23 mouse cellular contexts compared by ENCODE assay signal in the genomic region with DNA sequence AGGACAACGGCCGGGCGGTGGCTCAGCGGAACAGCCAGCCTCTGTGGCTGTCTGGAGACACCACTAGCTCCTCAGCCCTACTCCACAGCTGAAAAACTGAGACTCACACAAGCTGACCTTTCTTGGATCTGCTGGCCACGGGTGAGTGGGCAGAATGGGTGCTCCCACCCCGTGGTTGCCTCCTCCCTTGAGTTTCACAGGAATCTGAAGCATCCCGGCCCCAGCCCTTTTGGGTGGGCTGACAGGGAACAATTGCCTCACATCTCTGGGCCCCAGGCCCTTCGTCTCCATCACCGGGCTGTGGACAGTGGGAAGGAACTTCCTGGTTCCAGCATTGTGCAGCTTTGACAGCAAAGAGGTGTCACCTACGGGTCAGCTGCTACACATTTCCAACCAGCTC. TPM values are rescaled to one million over a fixed set of nuclear protein-coding genes. Genes with fewer than 3 reads are reported as not detected.
DNase-seq lines count a peak whose midpoint lies in the region; ATAC-seq and TF ChIP-seq lines count a peak whose summit lies in the region.
"Had no signal": no experiment of that assay in that cellular context is flagged by ENCODE, and none has a peak within 500 bp of the region (broad histone marks: within the 10 kb centered on the region; RNA-seq: fewer than 3 reads in every experiment).

No protein-coding gene starts in this region.

- H3K27me3 ChIP-seq in kidney, postnatal 0 days (ENCODE audit: insufficient read depth, low read length) = no peaks in the 10 kb centered on the region
- H3K27me3 ChIP-seq in lung, postnatal 0 days (replicated peaks; ENCODE audit: insufficient read depth, low read length) = no peaks in the 10 kb centered on the region
- H3K27me3 ChIP-seq: forebrain, embryonic 15.5 days; Patski had no signal

- no peak overlapping the region for H3K4me2 ChIP-seq in kidney, postnatal 0 days (ENCODE audit: low read length)
- no peak overlapping the region for H3K4me2 ChIP-seq in lung, postnatal 0 days (replicated peaks; ENCODE audit: low read depth, low read length)
- H3K4me2 ChIP-seq: forebrain, embryonic 15.5 days; heart, embryonic 11.5 days; heart, embryonic 15.5 days had no signal

- H3K4me3 ChIP-seq in gastrocnemius, adult 2 months = no peak overlapping the region
- no peak overlapping the region for H3K4me3 ChIP-seq in kidney, postnatal 0 days (replicated peaks; ENCODE audit: low read depth, low read length)
- H3K4me3 ChIP-seq in lung, postnatal 0 days (ENCODE audit: low read depth, low read length) = no peak overlapping the region
- H3K4me3 ChIP-seq: erythroblast, embryonic 14.5 days; forebrain, embryonic 15.5 days; heart, embryonic 15.5 days had no signal

- no peaks in the 10 kb centered on the region for H3K36me3 ChIP-seq in kidney, postnatal 0 days (ENCODE audit: insufficient read depth, low read length)
- H3K36me3 ChIP-seq in lung, postnatal 0 days (ENCODE audit: insufficient read depth, low read length) = no peaks in the 10 kb centered on the region
- H3K36me3 ChIP-seq: forebrain, embryonic 15.5 days; heart, embryonic 15.5 days had no signal

- WGBS in kidney, postnatal 0 days = 42% methylated on average over 10 of the region's 10 CpGs
- 46% methylated on average over 10 of the region's 10 CpGs for WGBS in lung, postnatal 0 days

- DNase-seq in gastrocnemius, adult 2 months = no peak
- no peak for DNase-seq in gastrocnemius, adult 18-20 months (ENCODE audit: low spot score)
- DNase-seq in kidney, postnatal 0 days (ENCODE audit: low spot score) = no peak
- DNase-seq in kidney, postnatal 4 days = no peak
- peak; percentile 56 for DNase-seq in lung, postnatal 0 days (ENCODE audit: low spot score)
- no peak for DNase-seq in lung, adult 18-20 months
- peak; percentile 39 for DNase-seq in lung, postnatal 36 days
- DNase-seq in cerebellum, postnatal 10 days = no peak
- DNase-seq: adrenal gland, postnatal 14 days; cerebellum, adult 11-12 months; cerebellum, adult 9-10 months; cerebellum, postnatal 36 days; gastrocnemius, postnatal 36 days; heart, postnatal 14 days had no signal

- H3K4me1 ChIP-seq in kidney, postnatal 0 days (replicated peaks; ENCODE audit: insufficient read depth, low read length) = peaks cover 28% of the 10 kb centered on the region
- peaks cover 15% of the 10 kb centered on the region for H3K4me1 ChIP-seq in lung, postnatal 0 days (ENCODE audit: insufficient read depth, low read depth, low read length)

- intact Hi-C loops in gastrocnemius, adult 2 months (cut with DNase I) = no loop called here

- no peak overlapping the region for H3K9ac ChIP-seq in kidney, postnatal 0 days (ENCODE audit: low read depth, low read length)
- no peak overlapping the region for H3K9ac ChIP-seq in lung, postnatal 0 days (replicated peaks; ENCODE audit: low read depth)
- H3K9ac ChIP-seq: forebrain, embryonic 15.5 days; heart, embryonic 15.5 days had no signal

- no peak for TF ChIP-seq CTCF in gastrocnemius, adult 2 months (IDR thresholded peaks at IDR 0.05)
- no peak for TF ChIP-seq CTCF in kidney, postnatal 0 days (IDR thresholded peaks at IDR 0.05; ENCODE audit: low read depth)
- no peak for TF ChIP-seq CTCF in lung, postnatal 0 days (IDR thresholded peaks at IDR 0.05)

- 0 out of 2 replicates have a peak, but pooled peaks have one; percentile 9 for ATAC-seq in kidney, postnatal 0 days (replicated peaks; ENCODE audit: low FRiP score, low read depth)
- ATAC-seq in lung, postnatal 0 days = no peak
- ATAC-seq: activated CD4-positive, CD25-positive, alpha-beta regulatory T cell, adult 4 months; forebrain, embryonic 15.5 days; hindbrain, postnatal 0 days; Patski had no signal

- no peaks in the 10 kb centered on the region for H3K9me3 ChIP-seq in kidney, postnatal 0 days (replicated peaks; ENCODE audit: low read length)
- no peaks in the 10 kb centered on the region for H3K9me3 ChIP-seq in lung, postnatal 0 days (ENCODE audit: low read length)
- H3K9me3 ChIP-seq: forebrain, embryonic 15.5 days; heart, embryonic 15.5 days had no signal

- no peak for TF ChIP-seq EP300 in lung, postnatal 0 days (IDR thresholded peaks at IDR 0.05)

- H3K27ac ChIP-seq in gastrocnemius, adult 2 months = peak overlapping the region; percentile 49
- H3K27ac ChIP-seq in kidney, postnatal 0 days = no peak overlapping the region
- peak overlapping the region; percentile 62 for H3K27ac ChIP-seq in lung, postnatal 0 days (ENCODE audit: low read length)
- H3K27ac ChIP-seq: forebrain, embryonic 15.5 days; heart, embryonic 15.5 days; hindbrain, postnatal 0 days had no signal

RNA-seq across cellular contexts. Expression of gene Cmklr1, which starts 20.1 kb away (rescaled TPM):
- total RNA-seq in gastrocnemius, adult 2 months (2021) = 10 to 100 TPM; 10.8 to 17.1 TPM
- 10 to 100 TPM; 12.4 to 14.9 TPM for total RNA-seq in gastrocnemius, adult 18-20 months (2021)
- 7.5 and 8.3 TPM in 2 replicates for polyA plus RNA-seq in kidney, postnatal 0 days (2015; fragmentation: Nextera tagmentation; extraction: Ambion mirVana)
- polyA plus RNA-seq in lung, postnatal 0 days (2015; fragmentation: Nextera tagmentation; extraction: Ambion mirVana) = 53.4 and 63.8 TPM in 2 replicates
- total RNA-seq: hematopoietic stem cell, adult 5-6 weeks; MEL had no signal
- polyA plus RNA-seq: activated CD4-positive, CD25-positive, alpha-beta regulatory T cell, adult 4 months; erythroblast, embryonic 14.5 days; Patski had no signal

Comparison
In these comparisons a context has a peak if more than half of its experiments do, and no peak if none do; other contexts are left out.
1. DNase-seq: peak in lung, postnatal 0 days (single experiment) and lung, postnatal 36 days (single experiment); none in gastrocnemius, adult 2 months (single experiment), gastrocnemius, adult 18-20 months (single experiment), kidney, postnatal 0 days (single experiment), kidney, postnatal 4 days (0 of 2), lung, adult 18-20 months (0 of 2) and cerebellum, postnatal 10 days (0 of 2).